Mouse (Mus musculus): ENCODE results near the gene Gm6351. TPM values are rescaled to one million over a fixed set of nuclear protein-coding genes. Genes with fewer than 3 reads are reported as not detected.
"Not testable (repeated sequence)": the region's sequence is repeated elsewhere in the genome, so short reads cannot be mapped to it uniquely, and the experiment has no call there.

Gm6351 gene
- polyA plus RNA-seq (2015; fragmentation: Nextera tagmentation; extraction: Ambion mirVana), result not detected in 2 replicates

DNA sequence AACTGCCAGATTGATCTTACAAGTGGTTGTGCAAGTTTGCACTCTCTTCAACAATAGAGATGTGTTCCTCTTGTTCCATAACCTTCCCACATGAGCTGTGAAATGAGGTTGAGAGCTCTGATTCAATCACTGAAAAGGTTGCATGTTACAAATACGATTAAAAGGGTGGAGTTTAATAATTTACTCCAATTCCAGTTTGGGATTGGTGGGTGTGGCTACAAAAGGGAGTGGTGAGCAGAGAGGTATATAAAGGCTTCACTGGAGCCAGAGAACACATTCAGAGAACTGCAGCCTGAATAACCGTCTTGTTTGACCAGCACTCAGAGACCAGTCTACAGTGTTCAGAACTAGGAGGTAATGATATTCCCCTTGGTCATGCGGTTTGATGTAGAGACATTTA, at the start of gene Gm6351:
TSS of gene Gm6351 (plus strand) at position 301 of the 400 bp plus-strand sequence.
- H3K9me3 ChIP-seq; H3K4me1 ChIP-seq; H3K36me3 ChIP-seq; H3K27ac ChIP-seq; H3K4me2 ChIP-seq (replicated peaks); H3K9ac ChIP-seq; H3K4me3 ChIP-seq; ATAC-seq (ENCODE audit: low FRiP score, low read depth); H3K27me3 ChIP-seq: not testable (repeated sequence)
- no CpG with 5 or more reads among the region's 3 CpGs for WGBS

DNA sequence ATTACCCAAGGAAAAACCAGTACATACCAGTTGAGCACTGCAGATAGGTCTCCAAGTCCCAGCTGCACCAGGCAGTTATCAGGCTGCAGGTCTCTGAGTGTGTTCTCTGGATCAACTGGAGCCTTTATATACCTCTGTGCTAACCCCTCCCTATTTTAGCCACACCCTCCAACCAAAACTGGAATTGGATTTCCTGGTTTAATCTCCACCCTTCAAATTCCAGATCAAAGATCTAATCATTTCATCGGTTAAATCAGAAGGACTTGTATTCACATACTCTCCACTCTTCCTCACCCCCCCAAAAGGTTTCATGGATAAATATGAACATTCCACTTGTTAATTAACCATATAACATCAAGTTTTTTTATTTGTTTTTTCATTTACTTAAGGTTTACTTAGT, 5.7 kb upstream of the Gm6351 start, which contains the start of gene BC061212:
TSS of gene BC061212 (minus strand) at position 101 of the 400 bp plus-strand sequence.
- ATAC-seq (ENCODE audit: low FRiP score, low read depth); H3K36me3 ChIP-seq; H3K27ac ChIP-seq; H3K4me3 ChIP-seq; H3K27me3 ChIP-seq; H3K4me2 ChIP-seq (replicated peaks); H3K4me1 ChIP-seq; H3K9ac ChIP-seq; H3K9me3 ChIP-seq: not testable (repeated sequence)
- no CpG with 5 or more reads among the region's 1 CpGs for WGBS

Other genes starting within 250 kb of the Gm6351 start
- gene Gm7792, start 232.6 kb upstream of the Gm6351 start, polyA plus RNA-seq (2015; fragmentation: Nextera tagmentation; extraction: Ambion mirVana), result not detected in 2 replicates
- not detected in 2 replicates for gene Gm16429, start 147.3 kb upstream of the Gm6351 start, polyA plus RNA-seq (2015; fragmentation: Nextera tagmentation; extraction: Ambion mirVana)
- gene BC061212, start 5.8 kb upstream of the Gm6351 start, polyA plus RNA-seq (2015; fragmentation: Nextera tagmentation; extraction: Ambion mirVana), result not detected in 2 replicates
- not detected in 2 replicates for gene Gm3106, start 141.6 kb downstream of the Gm6351 start, polyA plus RNA-seq (2015; fragmentation: Nextera tagmentation; extraction: Ambion mirVana)
- gene A430089I19Rik, start 230.4 kb downstream of the Gm6351 start, polyA plus RNA-seq (2015; fragmentation: Nextera tagmentation; extraction: Ambion mirVana), result not detected in 2 replicates
- gene Gm6502, start 238.1 kb downstream of the Gm6351 start, polyA plus RNA-seq (2015; fragmentation: Nextera tagmentation; extraction: Ambion mirVana), result not detected in 2 replicates

Data from limb, embryonic 13.5 days (tissue).